In the genomic region with DNA sequence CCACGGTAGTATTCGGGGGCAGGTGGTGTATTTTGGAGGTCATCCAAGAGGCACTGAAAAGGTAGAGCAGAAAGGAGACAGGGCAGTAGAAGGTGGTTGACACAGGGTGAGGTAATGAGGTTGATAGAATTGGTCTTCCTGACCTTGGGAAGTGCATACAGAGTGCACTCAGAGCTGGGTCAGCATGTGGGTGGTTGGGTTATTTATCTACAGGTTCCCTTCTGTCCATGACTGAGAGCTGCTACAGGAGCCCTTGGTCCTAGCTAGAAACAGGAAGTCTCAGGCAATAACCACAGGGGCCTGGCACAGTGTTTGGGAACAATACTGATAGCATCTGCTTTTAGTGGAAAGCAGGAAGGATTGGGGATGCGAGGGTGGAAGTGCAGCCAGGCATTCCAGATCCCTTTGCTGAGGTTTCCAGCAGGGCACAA, we compare ENCODE assay signal across 13 mouse cellular contexts. TPM values are rescaled to one million over a fixed set of nuclear protein-coding genes. Genes with fewer than 3 reads are reported as not detected.
A peak's percentile ranks its signal among the peaks of the same experiment; 100 is the strongest.
DNase-seq lines count a peak whose midpoint lies in the region; ATAC-seq and TF ChIP-seq lines count a peak whose summit lies in the region.
"Had no signal": no experiment of that assay in that cellular context is flagged by ENCODE, and none has a peak within 500 bp of the region (broad histone marks: within the 10 kb centered on the region; RNA-seq: fewer than 3 reads in every experiment).

No protein-coding gene starts in this region.

- intact Hi-C loops in gastrocnemius, postnatal 36 days (cut with DNase I): no loop called here

- no peak overlapping the region for H3K9ac ChIP-seq in liver, embryonic 13.5 days
- H3K9ac ChIP-seq in embryonic facial prominence, embryonic 15.5 days: no peak overlapping the region
- H3K9ac ChIP-seq in liver, embryonic 14.5 days (replicated peaks): no peak overlapping the region
- H3K9ac ChIP-seq: hindbrain, embryonic 15.5 days had no signal

- DNase-seq in adrenal gland, postnatal 10 days: peak; percentile 10
- DNase-seq in adrenal gland, postnatal 25 days: no peak
- DNase-seq in liver, embryonic 13.5 days: no peak
- DNase-seq in liver: no peak
- DNase-seq in liver, embryonic 14.5 days (ENCODE audit: low read depth in 3 of 3, low spot score in 3 of 3): no peak
- no peak for DNase-seq in gastrocnemius, postnatal 36 days

- no peaks in the 10 kb centered on the region for H3K4me1 ChIP-seq in liver, embryonic 13.5 days (replicated peaks)
- H3K4me1 ChIP-seq in embryonic facial prominence, embryonic 15.5 days: no peaks in the 10 kb centered on the region
- no peaks in the 10 kb centered on the region for H3K4me1 ChIP-seq in liver, embryonic 14.5 days (replicated peaks; ENCODE audit: control insufficient read depth in 2 of 2, insufficient read depth in 2 of 2, low read length in 1 of 2)
- H3K4me1 ChIP-seq: hindbrain, embryonic 15.5 days had no signal

- no peaks in the 10 kb centered on the region for H3K9me3 ChIP-seq in liver, embryonic 13.5 days (replicated peaks)
- H3K9me3 ChIP-seq in embryonic facial prominence, embryonic 15.5 days (replicated peaks): no peaks in the 10 kb centered on the region
- no peaks in the 10 kb centered on the region for H3K9me3 ChIP-seq in liver, embryonic 14.5 days (ENCODE audit: control insufficient read depth, low read length)
- H3K9me3 ChIP-seq: hindbrain, embryonic 15.5 days had no signal

- ATAC-seq in liver, embryonic 13.5 days (ENCODE audit: low read depth): peak; percentile 45; the same call in 1 of the 2 replicates
- ATAC-seq in embryonic facial prominence, embryonic 15.5 days (ENCODE audit: insufficient number of reproducible peaks, low FRiP score, low TSS enrichment, low read depth): 0 out of 2 replicates have a peak, but pooled peaks have one; percentile 24
- peak; percentile 37; the same call in 1 of the 2 replicates for ATAC-seq in liver, embryonic 14.5 days (ENCODE audit: insufficient read depth)
- ATAC-seq in inflammation-experienced regulatory T-cells, adult 6 months: no peak

- H3K27ac ChIP-seq in liver, embryonic 13.5 days: no peak overlapping the region
- no peak overlapping the region for H3K27ac ChIP-seq in embryonic facial prominence, embryonic 15.5 days (replicated peaks)
- H3K27ac ChIP-seq in liver, embryonic 14.5 days: no peak overlapping the region
- H3K27ac ChIP-seq: hindbrain, embryonic 15.5 days had no signal

- TF ChIP-seq CTCF in liver, embryonic 14.5 days (IDR thresholded peaks at IDR 0.05; ENCODE audit: low read depth): no peak

- H3K4me2 ChIP-seq in liver, embryonic 13.5 days: no peak overlapping the region
- no peak overlapping the region for H3K4me2 ChIP-seq in embryonic facial prominence, embryonic 15.5 days (replicated peaks)
- H3K4me2 ChIP-seq in liver, embryonic 14.5 days (ENCODE audit: low read depth): no peak overlapping the region
- H3K4me2 ChIP-seq: hindbrain, embryonic 15.5 days; midbrain, embryonic 11.5 days had no signal

- H3K27me3 ChIP-seq in liver, embryonic 13.5 days: no peaks in the 10 kb centered on the region
- no peaks in the 10 kb centered on the region for H3K27me3 ChIP-seq in embryonic facial prominence, embryonic 15.5 days
- no peaks in the 10 kb centered on the region for H3K27me3 ChIP-seq in liver, embryonic 14.5 days (ENCODE audit: control insufficient read depth, insufficient read depth, low read length)
- H3K27me3 ChIP-seq: hindbrain, embryonic 15.5 days had no signal

- no peak overlapping the region for H3K4me3 ChIP-seq in liver, embryonic 13.5 days (replicated peaks)
- no peak overlapping the region for H3K4me3 ChIP-seq in embryonic facial prominence, embryonic 15.5 days (replicated peaks)
- no peak overlapping the region for H3K4me3 ChIP-seq in liver, embryonic 14.5 days (ENCODE audit: insufficient read depth in 1 of 2, low read depth in 2 of 2, low read length in 2 of 2)
- H3K4me3 ChIP-seq: hindbrain, embryonic 15.5 days had no signal

- 28% methylated on average over 3 of the region's 3 CpGs for WGBS in liver, embryonic 13.5 days (ENCODE audit: insufficient replicate concordance)
- 54% methylated on average over 3 of the region's 3 CpGs for WGBS in embryonic facial prominence, embryonic 15.5 days
- 14% methylated on average over 3 of the region's 3 CpGs for WGBS in liver, embryonic 14.5 days (ENCODE audit: insufficient replicate concordance)

- no peak for TF ChIP-seq EP300 in liver, embryonic 14.5 days (IDR thresholded peaks at IDR 0.05; ENCODE audit: low read depth)

- no peaks in the 10 kb centered on the region for H3K36me3 ChIP-seq in liver, embryonic 13.5 days
- H3K36me3 ChIP-seq in embryonic facial prominence, embryonic 15.5 days: no peaks in the 10 kb centered on the region
- no peaks in the 10 kb centered on the region for H3K36me3 ChIP-seq in liver, embryonic 14.5 days (replicated peaks; ENCODE audit: control insufficient read depth, insufficient read depth, low read depth)
- H3K36me3 ChIP-seq: hindbrain, embryonic 15.5 days had no signal

RNA-seq across cellular contexts. Expression of a gene that starts 2.9 kb away (rescaled TPM):
- total RNA-seq in adrenal gland, postnatal 10 days (2021): 10 to 100 TPM; 60.9 to 87.0 TPM
- 172 and 207 TPM in 2 replicates for total RNA-seq in adrenal gland, postnatal 25 days (2021)
- polyA plus RNA-seq in liver, embryonic 13.5 days (2015; fragmentation: Nextera tagmentation; extraction: Ambion mirVana): not detected in 2 replicates
- polyA plus RNA-seq in embryonic facial prominence, embryonic 15.5 days (2015; fragmentation: Nextera tagmentation; extraction: Ambion mirVana): not detected in 2 replicates
- 0.10 TPM in 1 of 2 replicates, not detected in the other for polyA plus RNA-seq in liver, embryonic 14.5 days (2012; rRNA removed)
- 0.27 TPM in 1 of 2 replicates, not detected in the other for polyA plus RNA-seq in liver, embryonic 14.5 days (2014; fragmentation: Nextera tagmentation; extraction: Ambion mirVana)
- total RNA-seq in gastrocnemius, postnatal 36 days (2021): not detected
- not detected for polyA plus RNA-seq in inflammation-experienced regulatory T-cells, adult 6 months (2017; shearing (Covaris generic))
- total RNA-seq: left cerebral cortex, postnatal 36 days had no signal
- polyA plus RNA-seq: hindbrain, embryonic 15.5 days; midbrain, embryonic 11.5 days; neural tube, embryonic 14.5 days had no signal

RNA-seq across cellular contexts. Expression of a gene that starts 12.3 kb away (rescaled TPM):
- not detected for total RNA-seq in adrenal gland, postnatal 10 days (2021)
- not detected in 2 replicates for total RNA-seq in adrenal gland, postnatal 25 days (2021)
- polyA plus RNA-seq in liver, embryonic 13.5 days (2015; fragmentation: Nextera tagmentation; extraction: Ambion mirVana): not detected in 2 replicates
- polyA plus RNA-seq in embryonic facial prominence, embryonic 15.5 days (2015; fragmentation: Nextera tagmentation; extraction: Ambion mirVana): not detected in 2 replicates
- polyA plus RNA-seq in liver, embryonic 14.5 days (2012; rRNA removed): not detected in 2 replicates
- polyA plus RNA-seq in liver, embryonic 14.5 days (2014; fragmentation: Nextera tagmentation; extraction: Ambion mirVana): not detected in 2 replicates
- total RNA-seq in gastrocnemius, postnatal 36 days (2021): not detected
- not detected for polyA plus RNA-seq in inflammation-experienced regulatory T-cells, adult 6 months (2017; shearing (Covaris generic))
- polyA plus RNA-seq: hindbrain, embryonic 15.5 days; midbrain, embryonic 11.5 days; neural tube, embryonic 14.5 days had no signal

RNA-seq across cellular contexts. Expression of a gene that starts 18.4 kb away (rescaled TPM):
- not detected for total RNA-seq in adrenal gland, postnatal 10 days (2021)
- 0.58 TPM in 1 of 2 replicates, not detected in the other for total RNA-seq in adrenal gland, postnatal 25 days (2021)
- not detected in 2 replicates for polyA plus RNA-seq in liver, embryonic 13.5 days (2015; fragmentation: Nextera tagmentation; extraction: Ambion mirVana)
- polyA plus RNA-seq in embryonic facial prominence, embryonic 15.5 days (2015; fragmentation: Nextera tagmentation; extraction: Ambion mirVana): not detected in 2 replicates
- not detected in 2 replicates for polyA plus RNA-seq in liver, embryonic 14.5 days (2012; rRNA removed)
- polyA plus RNA-seq in liver, embryonic 14.5 days (2014; fragmentation: Nextera tagmentation; extraction: Ambion mirVana): not detected in 2 replicates
- total RNA-seq in gastrocnemius, postnatal 36 days (2021): not detected
- not detected for polyA plus RNA-seq in inflammation-experienced regulatory T-cells, adult 6 months (2017; shearing (Covaris generic))
- total RNA-seq: left cerebral cortex, postnatal 36 days had no signal
- polyA plus RNA-seq: hindbrain, embryonic 15.5 days; midbrain, embryonic 11.5 days; neural tube, embryonic 14.5 days had no signal

RNA-seq across cellular contexts. Expression of a gene that starts 19.7 kb away (rescaled TPM):
- not detected for total RNA-seq in adrenal gland, postnatal 10 days (2021)
- not detected in 2 replicates for total RNA-seq in adrenal gland, postnatal 25 days (2021)
- not detected in 2 replicates for polyA plus RNA-seq in liver, embryonic 13.5 days (2015; fragmentation: Nextera tagmentation; extraction: Ambion mirVana)
- polyA plus RNA-seq in embryonic facial prominence, embryonic 15.5 days (2015; fragmentation: Nextera tagmentation; extraction: Ambion mirVana): 0.88 and 1.3 TPM in 2 replicates
- not detected in 2 replicates for polyA plus RNA-seq in liver, embryonic 14.5 days (2012; rRNA removed)
- polyA plus RNA-seq in liver, embryonic 14.5 days (2014; fragmentation: Nextera tagmentation; extraction: Ambion mirVana): not detected in 2 replicates
- total RNA-seq in gastrocnemius, postnatal 36 days (2021): not detected
- not detected for polyA plus RNA-seq in inflammation-experienced regulatory T-cells, adult 6 months (2017; shearing (Covaris generic))
- total RNA-seq: adrenal gland, postnatal 4 days; left cerebral cortex, postnatal 36 days had no signal
- polyA plus RNA-seq: hindbrain, embryonic 15.5 days; midbrain, embryonic 11.5 days; neural tube, embryonic 14.5 days had no signal

RNA-seq across cellular contexts. Expression of a gene that starts 30.2 kb away (rescaled TPM):
- not detected for total RNA-seq in adrenal gland, postnatal 10 days (2021)
- total RNA-seq in adrenal gland, postnatal 25 days (2021): not detected in 2 replicates
- not detected in 2 replicates for polyA plus RNA-seq in liver, embryonic 13.5 days (2015; fragmentation: Nextera tagmentation; extraction: Ambion mirVana)
- not detected in 2 replicates for polyA plus RNA-seq in embryonic facial prominence, embryonic 15.5 days (2015; fragmentation: Nextera tagmentation; extraction: Ambion mirVana)
- polyA plus RNA-seq in liver, embryonic 14.5 days (2012; rRNA removed): not detected in 2 replicates
- polyA plus RNA-seq in liver, embryonic 14.5 days (2014; fragmentation: Nextera tagmentation; extraction: Ambion mirVana): not detected in 2 replicates
- total RNA-seq in gastrocnemius, postnatal 36 days (2021): not detected
- not detected for polyA plus RNA-seq in inflammation-experienced regulatory T-cells, adult 6 months (2017; shearing (Covaris generic))
- total RNA-seq: adrenal gland, postnatal 4 days; left cerebral cortex, postnatal 36 days had no signal
- polyA plus RNA-seq: hindbrain, embryonic 15.5 days; midbrain, embryonic 11.5 days; neural tube, embryonic 14.5 days had no signal
